Mouse (Mus musculus) bone marrow, adult 2 months (tissue): ENCODE data around the gene P4ha3.

Experiments used
- CTCF ChIP-seq: fragments of 200-500 bp; IDR thresholded peaks from 2 replicates; pipeline ENCODE4 v1.5.1; 2011; ENCODE audit warnings: low read length, control low read depth; ENCODE audit not compliant: control insufficient read depth, insufficient read depth
- POLR2A ChIP-seq: fragments of 200-500 bp; IDR thresholded peaks from 2 replicates; pipeline ENCODE4 v1.6.1; 2011; ENCODE audit warnings: low read depth, mild to moderate bottlenecking, control low read depth, low read length, borderline replicate concordance; ENCODE audit not compliant: control insufficient read depth

DNA sequence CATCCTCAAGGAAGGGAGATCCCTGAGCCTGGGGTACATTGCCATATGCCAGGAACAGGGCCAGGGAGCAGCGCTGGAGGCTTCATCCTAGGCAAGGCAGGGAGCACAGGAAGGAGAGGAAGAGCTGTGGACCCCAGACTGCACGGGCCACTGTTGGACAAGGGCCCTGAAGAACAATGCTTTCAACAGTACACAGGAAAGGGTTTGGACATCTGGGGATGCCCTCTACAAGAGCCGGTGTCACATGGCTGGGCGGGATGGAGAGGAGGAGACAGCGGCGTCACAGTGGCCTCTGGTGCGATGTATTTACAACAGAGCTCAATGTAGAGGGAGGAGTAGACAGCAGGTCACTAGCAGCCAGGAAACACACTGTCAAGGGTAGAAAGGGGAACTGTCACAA, 42.2 kb downstream of the P4ha3 start:
- no peak for TF ChIP-seq POLR2A
- no peak for TF ChIP-seq CTCF
